Mouse (Mus musculus) spleen, adult 2 months (tissue): ENCODE measurements at regions not wholly inside any gene's neighbourhood (a gene's known extent, or its start where the extent isn't known, plus 50 kb on each side); places are given as distances from the start of the nearest gene placed in this dataset.
"Not testable (repeated sequence)": the region's sequence is repeated elsewhere in the genome, so short reads cannot be mapped to it uniquely, and the experiment has no call there.

ENCODE experiments used
- CTCF ChIP-seq: fragments of 200-500 bp; IDR thresholded peaks from 2 replicates; pipeline ENCODE4 v1.5.1; 2011; ENCODE audit warnings: mild to moderate bottlenecking, inconsistent platforms; ENCODE audit not compliant: insufficient read depth, insufficient read length, insufficient replicate concordance; ENCODE audit errors: extremely low read depth
- POLR2A ChIP-seq: fragments of 200-500 bp; IDR thresholded peaks from 2 replicates; pipeline ENCODE4 v1.6.1; 2011; ENCODE audit warnings: low read depth, low read length, inconsistent platforms

DNA sequence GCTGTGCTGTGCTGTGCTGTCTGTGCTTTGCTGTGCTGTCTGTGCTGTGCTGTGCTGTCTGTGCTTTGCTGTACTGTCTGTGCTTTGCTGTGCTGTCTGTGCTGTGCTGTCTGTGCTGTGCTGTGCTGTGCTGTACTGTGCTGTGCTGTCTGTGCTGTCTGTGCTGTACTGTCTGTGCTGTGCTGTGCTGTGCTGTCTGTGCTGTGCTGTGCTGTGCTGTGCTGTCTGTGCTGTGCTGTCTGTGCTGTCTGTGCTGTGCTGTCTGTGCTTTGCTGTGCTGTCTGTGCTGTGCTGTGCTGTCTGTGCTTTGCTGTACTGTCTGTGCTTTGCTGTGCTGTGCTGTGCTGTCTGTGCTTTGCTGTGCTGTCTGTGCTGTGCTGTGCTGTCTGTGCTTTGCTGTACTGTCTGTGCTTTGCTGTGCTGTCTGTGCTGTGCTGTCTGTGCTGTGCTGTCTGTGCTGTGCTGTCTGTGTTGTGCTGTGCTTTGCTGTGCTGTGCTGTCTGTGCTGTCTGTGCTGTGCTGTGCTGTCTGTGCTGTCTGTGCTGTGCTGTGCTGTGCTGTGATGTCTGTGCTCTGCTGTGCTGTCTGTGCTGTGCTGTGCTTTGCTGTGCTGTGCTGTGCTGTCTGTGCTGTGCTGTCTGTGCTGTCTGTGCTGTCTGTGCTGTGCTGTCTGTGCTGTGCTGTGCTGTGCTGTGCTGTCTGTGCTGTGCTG is 197.5 kb downstream of the Tcp10c start:
- TF ChIP-seq CTCF, POLR2A: not testable (repeated sequence)
